Mouse (Mus musculus) megakaryocyte, embryonic 14.5 days (primary cell): ENCODE results near the gene Pold4. TPM values are rescaled to one million over a fixed set of nuclear protein-coding genes. Genes with fewer than 3 reads are reported as not detected.
"Not testable (repeated sequence)": the region's sequence is repeated elsewhere in the genome, so short reads cannot be mapped to it uniquely, and the experiment has no call there.

ENCODE experiments used
- H3K27me3 ChIP-seq: replicated peaks from 2 replicates; pipeline ENCODE3; 2012; ENCODE audit warnings: inconsistent platforms
- H3K36me3 ChIP-seq: replicated peaks from 2 replicates; pipeline ENCODE3; 2012; ENCODE audit warnings: low read length, inconsistent platforms, mixed read lengths
- H3K4me1 ChIP-seq: 2 replicates; pipeline ENCODE4 v1.6.1; 2012; ENCODE audit warnings: inconsistent platforms
- H3K4me3 ChIP-seq: replicated peaks from 2 replicates; pipeline ENCODE3; 2012; ENCODE audit warnings: moderate library complexity, mild to moderate bottlenecking, inconsistent platforms
- H3K9me3 ChIP-seq: 2 replicates; pipeline ENCODE4 v1.6.1; 2012; ENCODE audit warnings: inconsistent platforms
- FLI1 ChIP-seq: IDR thresholded peaks from 2 replicates; pipeline ENCODE4 v1.6.1; 2012; ENCODE audit warnings: low read length, inconsistent platforms, mixed read lengths
- GATA1 ChIP-seq: IDR thresholded peaks from 3 replicates; pipeline ENCODE4 v1.6.1; 2012; ENCODE audit warnings: mixed read lengths, low read length, inconsistent platforms, borderline replicate concordance
- polyA plus RNA-seq: library from polyadenylated mRNA; stranded (reverse); fragments of >175 nt; gene quantifications from 2 replicates; pipeline ENCODE4 v1.2.3, GENCODE M21; 2012; ENCODE audit warnings: low replicate concordance; ENCODE audit not compliant: insufficient read depth

Pold4 gene
- polyA plus RNA-seq, 1 experiment: 67.5 TPM

- no peaks in the 10 kb centered on the region for H3K9me3 ChIP-seq
- no peak for TF ChIP-seq FLI1
- no peak for TF ChIP-seq GATA1
- H3K36me3 ChIP-seq: no peaks in the 10 kb centered on the region
- peaks cover 11% of the 10 kb centered on the region for H3K27me3 ChIP-seq
- peaks cover 18% of the 10 kb centered on the region for H3K4me1 ChIP-seq
- H3K4me3 ChIP-seq: no peak overlapping the region
These were observed 13.1 kb downstream of the Pold4 start for GRCm38 (mm10) chr19:4244775-4245174.

DNA sequence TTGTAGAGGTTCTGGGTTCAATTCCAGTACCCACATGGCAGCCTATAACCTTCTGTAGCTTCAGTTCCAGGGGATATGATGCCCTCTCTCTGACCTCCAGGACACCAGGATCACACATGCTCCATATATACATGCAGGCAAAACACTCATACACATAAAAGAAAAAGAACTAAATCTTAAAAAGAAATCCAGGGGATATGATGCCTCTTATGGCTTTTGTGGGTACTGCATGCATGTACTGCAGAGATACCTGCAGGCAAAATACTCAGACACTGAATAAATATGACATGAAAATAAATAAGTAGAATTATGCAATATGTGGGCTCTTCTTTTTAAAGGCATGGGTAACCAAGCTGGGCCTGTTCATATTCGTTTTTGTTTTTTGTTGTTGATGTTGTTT, 15.3 kb downstream of the Pold4 start:
- H3K27me3 ChIP-seq: no peaks in the 10 kb centered on the region
- TF ChIP-seq FLI1 (no peak), GATA1 (no peak)
- no peaks in the 10 kb centered on the region for H3K36me3 ChIP-seq
- peaks cover 17% of the 10 kb centered on the region for H3K4me1 ChIP-seq
- H3K9me3 ChIP-seq: no peaks in the 10 kb centered on the region
- H3K4me3 ChIP-seq: no peak overlapping the region

- H3K9me3 ChIP-seq, H3K27me3 ChIP-seq, H3K4me3 ChIP-seq, H3K36me3 ChIP-seq: not testable (repeated sequence)
- H3K4me1 ChIP-seq: peaks cover 21% of the 10 kb centered on the region
These were observed 17.0 kb downstream of the Pold4 start for GRCm38 (mm10) chr19:4248683-4249082.

DNA sequence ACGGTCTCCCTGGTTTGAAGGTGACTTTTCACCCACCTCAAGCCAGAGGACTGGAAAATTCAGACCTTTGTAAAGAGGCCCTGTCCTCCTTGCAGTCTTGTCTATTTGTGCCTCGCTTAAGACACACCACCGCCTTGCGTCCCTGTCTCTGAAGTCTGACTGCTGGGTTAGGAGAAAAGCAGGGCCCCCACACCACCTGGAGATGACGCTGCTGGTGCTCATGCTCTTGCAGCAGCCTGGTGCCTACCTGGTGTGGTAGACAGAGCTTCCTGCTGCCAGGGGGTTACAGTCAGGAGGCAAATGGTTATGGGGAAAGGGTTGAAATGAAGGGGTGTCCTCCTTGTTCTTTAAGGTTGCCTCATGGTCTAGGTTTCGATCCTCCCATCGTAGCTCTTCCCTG, 22.5 kb downstream of the Pold4 start:
- TF ChIP-seq FLI1 (no peak), GATA1 (no peak)
- Histone ChIP-seq H3K36me3 (no peaks in the 10 kb centered on the region), H3K27me3 (peaks cover 9% of the 10 kb centered on the region), H3K4me3 (no peak overlapping the region), H3K4me1 (peaks cover 27% of the 10 kb centered on the region), H3K9me3 (no peaks in the 10 kb centered on the region)

DNA sequence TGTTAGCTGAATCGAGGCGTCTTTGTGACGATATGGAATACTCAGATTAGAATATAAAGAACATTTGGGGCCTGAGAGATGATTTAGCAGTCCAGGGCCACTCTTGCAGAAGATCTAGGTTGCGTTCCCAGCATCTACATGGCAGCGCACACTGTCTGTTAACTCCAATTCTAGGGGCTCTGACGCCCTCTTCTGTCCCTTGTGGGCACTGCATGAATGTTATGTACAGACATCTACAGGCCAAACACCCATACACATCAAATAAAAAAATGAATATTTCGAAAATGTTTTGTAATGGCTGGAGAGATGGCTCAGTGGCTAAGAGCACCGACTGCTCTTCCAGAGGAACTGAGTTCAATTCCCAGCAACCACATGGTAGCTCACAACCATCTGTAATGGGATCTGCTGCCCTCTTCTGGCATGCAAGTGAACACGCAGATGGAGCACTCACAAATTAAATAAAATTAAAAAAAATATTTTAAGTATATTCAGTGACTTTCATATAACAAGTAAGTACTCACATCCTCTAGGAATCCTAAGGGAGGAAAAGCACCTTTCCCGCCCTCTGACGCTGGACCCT, 24.0 kb downstream of the Pold4 start:
- Histone ChIP-seq H3K9me3 (no peaks in the 10 kb centered on the region), H3K36me3 (no peaks in the 10 kb centered on the region), H3K4me1 (peaks cover 34% of the 10 kb centered on the region), H3K4me3 (no peak overlapping the region), H3K27me3 (peaks cover 9% of the 10 kb centered on the region)
- TF ChIP-seq GATA1 (no peak), FLI1 (no peak)

GRCm38 (mm10) chr19:4257216-4257896, 25.7 kb downstream of the Pold4 start:
- peaks cover 48% of the 10 kb centered on the region for H3K4me1 ChIP-seq
- peaks cover 12% of the 10 kb centered on the region for H3K36me3 ChIP-seq
- H3K9me3 ChIP-seq: no peaks in the 10 kb centered on the region
- H3K27me3 ChIP-seq: peaks cover 9% of the 10 kb centered on the region
- TF ChIP-seq GATA1 (no peak), FLI1 (no peak)
- peak overlapping the region; percentile 96 for H3K4me3 ChIP-seq

DNA sequence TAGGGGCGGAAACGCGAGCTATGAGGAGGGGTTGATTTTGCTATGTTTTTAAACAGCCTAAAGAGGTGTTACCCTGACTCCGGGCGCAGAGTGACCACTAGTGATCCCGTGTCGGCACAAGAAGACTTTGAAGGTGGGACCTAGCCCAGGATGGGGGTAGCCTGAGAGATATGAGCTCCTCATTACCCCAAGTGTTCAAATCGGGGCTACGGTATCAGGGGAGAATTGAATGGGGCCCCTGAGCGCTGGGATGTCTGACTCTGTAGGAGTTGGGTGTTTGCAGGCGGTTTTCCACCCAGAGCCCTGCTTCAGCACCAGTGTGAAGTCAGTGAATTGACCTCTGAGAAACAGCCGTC, 26.2 kb downstream of the Pold4 start:
- Histone ChIP-seq H3K4me1 (peaks cover 48% of the 10 kb centered on the region), H3K9me3 (no peaks in the 10 kb centered on the region), H3K36me3 (peaks cover 17% of the 10 kb centered on the region), H3K27me3 (peaks cover 7% of the 10 kb centered on the region), H3K4me3 (peak overlapping the region; percentile 96)
- TF ChIP-seq FLI1: no peak
- no peak for TF ChIP-seq GATA1

DNA sequence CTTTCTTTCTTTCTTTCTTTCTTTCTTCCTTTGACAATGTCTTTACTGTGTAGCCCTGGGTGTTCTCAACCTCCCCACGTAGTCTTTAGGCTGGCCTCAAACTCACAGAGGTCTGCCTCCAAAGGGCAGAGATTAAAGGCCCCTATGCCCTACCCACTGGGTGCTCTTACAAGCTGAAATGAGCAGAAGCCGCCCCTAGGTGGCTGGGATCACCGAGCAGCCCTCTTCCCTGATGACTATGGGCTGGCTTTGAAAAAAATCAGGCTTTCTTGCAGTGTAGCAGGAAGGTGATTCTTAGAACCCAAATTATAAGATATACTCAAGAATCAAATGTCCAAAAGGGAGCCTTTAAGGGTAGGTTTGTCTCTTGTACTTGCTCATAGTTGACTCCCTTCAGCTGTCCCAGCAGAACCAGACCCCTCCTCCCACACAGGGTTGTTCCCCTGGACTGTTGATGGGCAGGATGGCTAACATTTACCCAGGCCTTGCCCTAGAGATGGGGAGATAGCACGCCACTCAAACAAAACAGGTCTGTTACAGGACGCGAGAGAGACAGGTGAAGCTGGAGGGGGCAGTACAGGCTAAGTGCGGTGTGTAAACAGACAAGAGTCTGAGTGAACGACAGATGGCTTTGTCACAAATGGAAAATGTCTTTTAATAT, 29.5 kb downstream of the Pold4 start:
- Histone ChIP-seq H3K9me3 (no peaks in the 10 kb centered on the region), H3K4me3 (no peak overlapping the region), H3K36me3 (peaks cover 50% of the 10 kb centered on the region), H3K4me1 (peaks cover 58% of the 10 kb centered on the region), H3K27me3 (peaks cover under 1% of the 10 kb centered on the region)
- no peak for TF ChIP-seq FLI1
- TF ChIP-seq GATA1: no peak

GRCm38 (mm10) chr19:4262756-4263155, 31.1 kb downstream of the Pold4 start:
- Histone ChIP-seq H3K36me3 (peaks cover 64% of the 10 kb centered on the region), H3K4me3 (peak overlapping the region; percentile 9), H3K9me3 (no peaks in the 10 kb centered on the region), H3K4me1 (peaks cover 47% of the 10 kb centered on the region), H3K27me3 (peaks cover 2% of the 10 kb centered on the region)
- TF ChIP-seq FLI1 (no peak), GATA1 (no peak)

- Histone ChIP-seq H3K4me3 (no peak overlapping the region), H3K36me3 (peaks cover 67% of the 10 kb centered on the region), H3K9me3 (no peaks in the 10 kb centered on the region), H3K4me1 (peaks cover 54% of the 10 kb centered on the region), H3K27me3 (peaks cover 2% of the 10 kb centered on the region)
- TF ChIP-seq GATA1 (no peak), FLI1 (no peak)
These were observed 32.0 kb downstream of the Pold4 start for GRCm38 (mm10) chr19:4263702-4264101.
